Mouse (Mus musculus): ENCODE data around the gene 4921539E11Rik. TPM values are rescaled to one million over a fixed set of nuclear protein-coding genes. Genes with fewer than 3 reads are reported as not detected.

Gene 4921539E11Rik
- polyA plus RNA-seq, 1 experiment = 25.5 TPM

DNA sequence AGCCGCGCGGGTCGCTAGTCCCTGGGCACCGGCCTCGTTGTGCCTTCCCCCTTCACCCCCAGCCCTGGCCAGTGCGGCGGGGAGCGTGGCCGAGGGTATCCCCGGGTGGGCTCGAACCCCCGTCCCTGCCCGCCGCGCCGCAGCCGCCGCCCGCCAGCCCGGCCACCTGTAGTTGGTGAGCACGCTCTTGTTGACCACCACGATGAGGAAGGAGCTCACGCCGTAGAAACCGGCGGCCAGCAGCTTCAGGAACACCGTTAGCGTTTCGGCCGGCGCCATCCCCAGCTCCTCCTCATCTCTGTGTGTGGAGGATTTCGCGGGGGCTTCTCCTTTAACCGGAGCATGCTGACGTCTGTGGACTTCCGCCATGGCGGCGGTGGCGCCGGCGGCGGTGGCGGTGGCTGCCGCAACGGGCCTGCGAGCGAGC is 76.2 kb downstream of the 4921539E11Rik start:
- no peak for TF ChIP-seq CTCF (IDR thresholded peaks at IDR 0.05; ENCODE audit: control insufficient read depth, insufficient read depth, insufficient replicate concordance, low read depth, low read length)
- TF ChIP-seq POLR2A (IDR thresholded peaks at IDR 0.05; ENCODE audit: control insufficient read depth, low read depth, low read length) = peak; percentile 47
- peak overlapping the region; percentile 91 for H3K27ac ChIP-seq (ENCODE audit: control insufficient read depth, insufficient read depth, low read depth, low read length)

DNA sequence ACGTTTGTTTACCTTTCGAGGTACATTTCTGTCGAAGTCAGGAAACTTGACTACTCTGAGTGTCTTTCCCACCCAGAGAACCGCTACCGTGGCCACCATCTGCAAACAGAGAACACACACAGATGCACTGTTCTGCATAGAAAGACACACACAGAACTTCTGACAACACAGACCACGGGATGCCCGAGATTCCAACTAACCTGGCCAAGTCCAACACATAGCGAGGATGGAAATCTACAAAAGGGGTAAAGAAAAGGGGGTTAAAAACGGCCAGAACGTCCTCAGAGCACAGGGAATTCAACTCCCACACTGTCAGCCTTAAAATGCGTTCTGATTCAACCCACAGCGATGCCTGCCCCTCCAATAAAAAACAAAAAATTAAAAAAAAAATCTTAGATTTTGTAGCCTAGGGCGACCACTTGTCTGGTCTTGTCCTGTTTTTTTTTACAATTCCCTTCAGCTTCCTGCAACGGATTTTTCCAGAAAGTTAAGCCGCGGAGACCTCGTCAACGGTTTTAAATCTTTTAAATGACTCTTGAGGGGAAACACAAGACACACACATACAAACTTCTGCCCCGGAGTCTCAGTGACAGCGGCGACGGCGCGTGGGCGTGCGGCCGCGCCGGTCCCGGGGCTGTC is 76.7 kb downstream of the 4921539E11Rik start:
- Histone ChIP-seq H3K4me3 (ENCODE audit: control insufficient read depth, low read depth, low read length) (peak overlapping the region; percentile 94), H3K4me1 (ENCODE audit: control insufficient read depth, insufficient read depth, low read length) (peaks cover 8% of the 10 kb centered on the region), H3K36me3 (ENCODE audit: control insufficient read depth, insufficient read depth, low read length) (peaks cover 2% of the 10 kb centered on the region; the same call in 1 of the 2 replicates), H3K27ac (ENCODE audit: control insufficient read depth, insufficient read depth, low read depth, low read length) (peak overlapping the region; percentile 91), H3K27me3 (ENCODE audit: control insufficient read depth, insufficient read depth, low read length) (no peaks in the 10 kb centered on the region)
- TF ChIP-seq CTCF (IDR thresholded peaks at IDR 0.05; ENCODE audit: control insufficient read depth, insufficient read depth, insufficient replicate concordance, low read depth, low read length) (no peak), POLR2A (IDR thresholded peaks at IDR 0.05; ENCODE audit: control insufficient read depth, low read depth, low read length) (no peak)

More for the DNA sequence above, 76.2 kb downstream of the 4921539E11Rik start:
- Histone ChIP-seq H3K27me3 (ENCODE audit: control insufficient read depth, insufficient read depth, low read length) (no peaks in the 10 kb centered on the region), H3K4me1 (ENCODE audit: control insufficient read depth, insufficient read depth, low read length) (peaks cover 8% of the 10 kb centered on the region), H3K36me3 (ENCODE audit: control insufficient read depth, insufficient read depth, low read length) (peaks cover 2% of the 10 kb centered on the region; the same call in 1 of the 2 replicates), H3K4me3 (ENCODE audit: control insufficient read depth, low read depth, low read length) (peak overlapping the region; percentile 94)

DNA sequence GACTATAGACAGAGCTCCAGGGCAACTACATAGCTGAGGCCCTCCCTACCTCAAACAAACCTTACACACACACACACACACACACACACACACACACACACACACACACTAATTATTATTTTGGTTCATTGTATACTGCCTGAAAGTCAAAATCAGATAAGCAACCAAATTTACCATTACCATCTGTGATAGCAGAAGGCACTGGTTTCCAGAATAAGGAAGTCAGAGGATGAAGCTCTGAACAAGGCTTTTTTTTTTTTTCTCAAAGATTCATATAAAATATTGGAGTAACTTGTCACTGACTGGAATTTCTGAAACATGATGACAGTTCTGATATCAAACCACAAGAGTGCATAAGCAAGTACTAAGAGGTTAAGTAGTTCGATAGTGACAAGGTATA is 82.1 kb downstream of the 4921539E11Rik start:
- Histone ChIP-seq H3K4me3 (ENCODE audit: control insufficient read depth, low read depth, low read length) (no peak overlapping the region), H3K4me1 (ENCODE audit: control insufficient read depth, insufficient read depth, low read length) (peaks cover 2% of the 10 kb centered on the region), H3K27ac (ENCODE audit: control insufficient read depth, insufficient read depth, low read depth, low read length) (no peak overlapping the region), H3K36me3 (ENCODE audit: control insufficient read depth, insufficient read depth, low read length) (peaks cover 2% of the 10 kb centered on the region; the same call in 1 of the 2 replicates), H3K27me3 (ENCODE audit: control insufficient read depth, insufficient read depth, low read length) (no peaks in the 10 kb centered on the region)
- TF ChIP-seq CTCF (IDR thresholded peaks at IDR 0.05; ENCODE audit: control insufficient read depth, insufficient read depth, insufficient replicate concordance, low read depth, low read length) = no peak

DNA sequence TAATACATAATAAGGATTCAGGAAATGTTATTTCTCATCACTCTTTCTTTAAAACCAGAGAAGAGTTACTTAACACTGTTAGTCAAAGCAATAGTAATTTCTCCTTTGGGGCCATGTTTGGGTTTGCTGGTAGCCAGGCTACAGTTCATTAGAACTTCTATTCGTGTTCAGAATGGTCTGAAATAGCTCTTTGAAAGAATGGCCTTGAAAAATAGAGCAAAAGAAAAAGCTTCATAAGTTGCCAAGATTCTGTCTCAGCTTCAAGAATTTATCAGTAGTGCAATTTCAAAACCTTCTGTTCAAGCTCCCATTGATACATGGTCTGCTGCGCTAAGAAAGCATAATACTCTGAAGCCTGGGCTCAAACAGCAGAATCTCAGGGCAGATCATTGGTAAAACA is 87.0 kb downstream of the 4921539E11Rik start:
- no peaks in the 10 kb centered on the region for H3K27me3 ChIP-seq (ENCODE audit: control insufficient read depth, insufficient read depth, low read length)
- TF ChIP-seq POLR2A (IDR thresholded peaks at IDR 0.05; ENCODE audit: control insufficient read depth, low read depth, low read length) = no peak
- no peak for TF ChIP-seq CTCF (IDR thresholded peaks at IDR 0.05; ENCODE audit: control insufficient read depth, insufficient read depth, insufficient replicate concordance, low read depth, low read length)
- H3K27ac ChIP-seq (ENCODE audit: control insufficient read depth, insufficient read depth, low read depth, low read length) = no peak overlapping the region
- peaks cover 2% of the 10 kb centered on the region for H3K36me3 ChIP-seq (ENCODE audit: control insufficient read depth, insufficient read depth, low read length)
- H3K4me3 ChIP-seq (ENCODE audit: control insufficient read depth, low read depth, low read length) = no peak overlapping the region
- no peaks in the 10 kb centered on the region for H3K4me1 ChIP-seq (ENCODE audit: control insufficient read depth, insufficient read depth, low read length)

DNA sequence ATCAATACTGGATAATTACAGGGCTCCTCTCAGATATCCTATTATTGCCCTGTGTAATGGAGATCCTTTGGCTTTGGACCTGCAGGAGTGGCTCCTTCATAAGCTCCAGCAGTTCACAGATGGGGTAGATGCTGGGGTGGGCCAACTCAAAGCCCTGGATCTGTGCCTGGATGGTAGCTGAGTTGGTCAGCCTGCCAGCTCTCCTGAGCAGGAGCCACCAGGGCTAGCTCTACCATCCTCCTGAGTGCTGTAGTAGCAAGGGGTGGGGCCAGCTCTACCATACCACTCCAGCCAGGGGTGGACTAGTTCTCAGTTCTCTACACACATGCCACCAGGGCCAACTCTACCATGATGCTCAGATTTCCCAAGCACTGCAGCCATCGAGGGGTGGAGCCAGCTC is 90.6 kb downstream of the 4921539E11Rik start:
- Histone ChIP-seq H3K27ac (ENCODE audit: control insufficient read depth, insufficient read depth, low read depth, low read length) (no peak overlapping the region), H3K27me3 (ENCODE audit: control insufficient read depth, insufficient read depth, low read length) (no peaks in the 10 kb centered on the region), H3K4me1 (ENCODE audit: control insufficient read depth, insufficient read depth, low read length) (no peaks in the 10 kb centered on the region), H3K4me3 (ENCODE audit: control insufficient read depth, low read depth, low read length) (no peak overlapping the region), H3K36me3 (ENCODE audit: control insufficient read depth, insufficient read depth, low read length) (peaks cover 3% of the 10 kb centered on the region)
- TF ChIP-seq POLR2A (IDR thresholded peaks at IDR 0.05; ENCODE audit: control insufficient read depth, low read depth, low read length) (no peak), CTCF (IDR thresholded peaks at IDR 0.05; ENCODE audit: control insufficient read depth, insufficient read depth, insufficient replicate concordance, low read depth, low read length) (no peak)

DNA sequence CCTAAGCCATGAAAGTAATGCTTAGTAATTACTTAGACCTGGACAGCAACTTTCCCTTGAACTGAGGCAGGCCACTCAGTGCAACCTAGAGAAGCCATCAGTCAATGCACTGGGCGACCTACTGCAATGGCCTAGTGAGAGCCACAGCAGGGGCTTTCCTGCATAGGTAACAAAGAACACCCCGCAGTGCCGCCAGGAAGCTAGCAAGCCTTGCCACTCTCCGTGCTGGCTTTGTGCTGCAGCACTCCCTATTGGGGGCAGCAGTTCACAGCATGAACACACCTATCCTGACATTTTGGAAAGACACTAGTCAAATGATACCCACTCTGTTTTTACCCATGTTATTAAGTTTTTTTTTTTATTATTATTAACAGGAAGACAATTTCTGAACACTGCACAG is 91.6 kb downstream of the 4921539E11Rik start:
- Histone ChIP-seq H3K27me3 (ENCODE audit: control insufficient read depth, insufficient read depth, low read length) (no peaks in the 10 kb centered on the region), H3K27ac (ENCODE audit: control insufficient read depth, insufficient read depth, low read depth, low read length) (no peak overlapping the region), H3K4me1 (ENCODE audit: control insufficient read depth, insufficient read depth, low read length) (no peaks in the 10 kb centered on the region), H3K4me3 (ENCODE audit: control insufficient read depth, low read depth, low read length) (no peak overlapping the region), H3K36me3 (ENCODE audit: control insufficient read depth, insufficient read depth, low read length) (peaks cover 3% of the 10 kb centered on the region)
- TF ChIP-seq CTCF (IDR thresholded peaks at IDR 0.05; ENCODE audit: control insufficient read depth, insufficient read depth, insufficient replicate concordance, low read depth, low read length) (no peak), POLR2A (IDR thresholded peaks at IDR 0.05; ENCODE audit: control insufficient read depth, low read depth, low read length) (no peak)

DNA sequence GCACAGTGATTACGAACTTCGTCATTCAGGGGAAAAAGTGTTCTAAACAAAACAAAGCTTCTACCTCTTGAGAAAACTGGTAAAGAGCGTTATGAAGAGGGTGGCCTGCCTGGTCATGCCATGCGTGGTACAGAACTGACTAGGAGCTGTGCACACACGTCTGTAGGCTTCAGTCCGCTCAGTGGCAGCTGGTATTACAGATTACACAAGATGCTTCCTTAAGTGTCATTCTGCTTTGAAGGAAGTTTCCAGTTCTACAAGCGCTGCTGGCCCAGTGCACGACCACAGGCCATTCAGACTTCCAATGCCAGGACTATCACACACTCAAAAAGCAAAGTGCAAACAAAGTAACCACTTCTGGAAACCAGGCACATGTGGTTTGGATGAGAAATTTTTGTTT is 93.3 kb downstream of the 4921539E11Rik start:
- Histone ChIP-seq H3K4me3 (ENCODE audit: control insufficient read depth, low read depth, low read length) (no peak overlapping the region), H3K27me3 (ENCODE audit: control insufficient read depth, insufficient read depth, low read length) (no peaks in the 10 kb centered on the region), H3K4me1 (ENCODE audit: control insufficient read depth, insufficient read depth, low read length) (no peaks in the 10 kb centered on the region), H3K36me3 (ENCODE audit: control insufficient read depth, insufficient read depth, low read length) (peaks cover 3% of the 10 kb centered on the region), H3K27ac (ENCODE audit: control insufficient read depth, insufficient read depth, low read depth, low read length) (no peak overlapping the region)
- TF ChIP-seq POLR2A (IDR thresholded peaks at IDR 0.05; ENCODE audit: control insufficient read depth, low read depth, low read length) (no peak), CTCF (IDR thresholded peaks at IDR 0.05; ENCODE audit: control insufficient read depth, insufficient read depth, insufficient replicate concordance, low read depth, low read length) (no peak)
